ENCODE assay signal across 8 mouse cellular contexts in genomic region chr4:143238241-143239031, GRCm38 (mm10). TPM values are rescaled to one million over a fixed set of nuclear protein-coding genes. Genes with fewer than 3 reads are reported as not detected.
DNase-seq lines count a peak whose midpoint lies in the region; ATAC-seq lines count a peak whose summit lies in the region.

No protein-coding gene starts in this region.

- no peak overlapping the region for H3K9ac ChIP-seq in stomach, embryonic 15.5 days

- no peaks in the 10 kb centered on the region for H3K36me3 ChIP-seq in stomach, embryonic 15.5 days

- peak overlapping the region; percentile 34 for H3K4me2 ChIP-seq in stomach, embryonic 15.5 days

- H3K27me3 ChIP-seq in stomach, embryonic 15.5 days (replicated peaks) = no peaks in the 10 kb centered on the region

- H3K4me3 ChIP-seq in stomach, embryonic 15.5 days (replicated peaks) = no peak overlapping the region

- DNase-seq in kidney, adult 18-20 months = peak; percentile 54
- no peak for DNase-seq in kidney, adult 11 months
- DNase-seq in WW6 (ENCODE audit: low read depth, low spot score) = peak; percentile 80
- peak; percentile 50 for DNase-seq in embryo, embryonic 11 days
- DNase-seq in left cerebral cortex, postnatal 4 days = peak; percentile 53
- peak; percentile 49 for DNase-seq in mesoderm, embryonic 11.5 days (ENCODE audit: low read depth, low spot score)

- H3K9me3 ChIP-seq in stomach, embryonic 15.5 days = no peaks in the 10 kb centered on the region

- intact Hi-C loops in left cerebral cortex, postnatal 4 days (cut with DNase I) = loop anchor here (2.0 to 10.0 kb wide), 2 partner anchors 124 to 212 kb away; no protein-coding TSS in a partner anchor

- peak; percentile 34 to 43; a peak in 2 of 4 replicates for ATAC-seq in hematopoietic stem cell, adult 5-6 weeks (replicated peaks in 1 of 2; ENCODE audit: insufficient read depth in 1 of 2, low FRiP score in 2 of 2, low TSS enrichment in 1 of 2, low read depth in 1 of 2, poor library complexity in 2 of 2, severe bottlenecking in 2 of 2)
- ATAC-seq in stomach, embryonic 15.5 days (ENCODE audit: insufficient read depth, low FRiP score, low read depth) = no peak

- H3K27ac ChIP-seq in stomach, embryonic 15.5 days = no peak overlapping the region

- 22% methylated on average over 23 of the region's 23 CpGs for WGBS in stomach, embryonic 15.5 days

- H3K4me1 ChIP-seq in stomach, embryonic 15.5 days = no peaks in the 10 kb centered on the region

RNA-seq across cellular contexts. Expression of gene Prdm2, which starts 25.6 kb away (rescaled TPM):
- 18.0 and 19.9 TPM in 2 replicates for total RNA-seq in hematopoietic stem cell, adult 5-6 weeks (2017)
- total RNA-seq in left cerebral cortex, postnatal 4 days (2021) = 10 to 100 TPM; 44.6 to 50.4 TPM
- 11.1 and 11.6 TPM in 2 replicates for polyA plus RNA-seq in stomach, embryonic 15.5 days (2015; fragmentation: Nextera tagmentation; extraction: Ambion mirVana)
